Mouse (Mus musculus) liver, embryonic 14.5 days (tissue): ENCODE results near the gene Evx2. TPM values are rescaled to one million over a fixed set of nuclear protein-coding genes. Genes with fewer than 3 reads are reported as not detected.

Experiments
- ATAC-seq: fragments of 200-750 bp; cut with Nextera tagmentation; 2 replicates; pipeline ENCODE4 v1.8.0; 2017; ENCODE audit warnings: moderate number of reproducible peaks, mild to moderate bottlenecking, moderate library complexity; ENCODE audit not compliant: insufficient read depth
- DNase-seq, 3 experiments: peaks; one replicate each; pipeline ENCODE4 v3.0.0-alpha.2; 2012 to 2013; ENCODE audit warnings: low read depth in 3 of 3, low spot score in 3 of 3
- H3K27ac ChIP-seq: fragments of 300-500 bp; sonication (generic); 2 replicates; pipeline ENCODE4 v1.5.1; 2014; ENCODE audit warnings: moderate library complexity, mild to moderate bottlenecking, control low read depth, inconsistent platforms
- H3K27me3 ChIP-seq: fragments of 300-500 bp; sonication (generic); 2 replicates; pipeline ENCODE4 v1.6.1; 2014; ENCODE audit warnings: mild to moderate bottlenecking, low read length, moderate library complexity; ENCODE audit not compliant: control insufficient read depth, insufficient read depth
- H3K36me3 ChIP-seq: fragments of 300-500 bp; sonication (generic); replicated peaks from 2 replicates; pipeline ENCODE4 v1.6.1; 2014; ENCODE audit warnings: low read depth; ENCODE audit not compliant: control insufficient read depth, insufficient read depth
- H3K4me1 ChIP-seq, 2 experiments: fragments of 200-500 bp in 1 of 2; fragments of 300-500 bp in 1 of 2; sonication (generic) in 1 of 2; replicated peaks; 2 replicates each; pipeline ENCODE4 v1.6.1; 2012 to 2014; ENCODE audit warnings: antibody characterized with exemption in 1 of 2, inconsistent platforms in 1 of 2, low read length in 1 of 2; ENCODE audit not compliant: control insufficient read depth in 2 of 2, insufficient read depth in 2 of 2
- H3K4me2 ChIP-seq: fragments of 300-500 bp; sonication (generic); 2 replicates; pipeline ENCODE4 v1.6.1; 2014; ENCODE audit warnings: low read depth, mild to moderate bottlenecking, control low read depth, moderate library complexity
- H3K4me3 ChIP-seq, 2 experiments: fragments of 200-500 bp in 1 of 2; fragments of 300-500 bp in 1 of 2; sonication (generic) in 1 of 2; 2 replicates each; pipeline ENCODE4 v1.5.1; 2012 to 2014; ENCODE audit warnings: low read depth in 2 of 2, low read length in 2 of 2, mild to moderate bottlenecking in 2 of 2, control low read depth in 1 of 2, inconsistent platforms in 1 of 2, moderate library complexity in 1 of 2; ENCODE audit not compliant: insufficient read depth in 1 of 2
- H3K9ac ChIP-seq: fragments of 300-500 bp; sonication (generic); replicated peaks from 2 replicates; pipeline ENCODE4 v1.6.1; 2014; ENCODE audit warnings: mild to moderate bottlenecking, control low read depth, moderate library complexity
- H3K9me3 ChIP-seq: fragments of 300-500 bp; sonication (generic); 2 replicates; pipeline ENCODE4 v1.6.1; 2016; ENCODE audit warnings: low read length, mixed read lengths; ENCODE audit not compliant: control insufficient read depth
- CTCF ChIP-seq: IDR thresholded peaks from 2 replicates; pipeline ENCODE4 v1.5.1; 2016; ENCODE audit warnings: antibody characterized with exemption, low read depth, control low read depth
- EP300 ChIP-seq: IDR thresholded peaks from 2 replicates; pipeline ENCODE4 v1.6.1; 2016; ENCODE audit warnings: antibody characterized with exemption, low read depth
- WGBS: fragments of 180-500 bp; shearing (Covaris S2); extraction: QIAGEN DNeasy Blood & Tissue Kit; methylation state at CpG from one replicate; pipeline ENCODE4 v1.1.7; 2014; ENCODE audit not compliant: insufficient replicate concordance; 5-methylcytosine and 5-hydroxymethylcytosine counted together
- polyA plus RNA-seq, 2 experiments: library from polyadenylated mRNA; depleted of rRNA in 1 of 2; stranded (reverse) in 1 of 2; unstranded in 1 of 2; fragments of >200 nt; fragmentation: Nextera tagmentation in 1 of 2; extraction: Ambion mirVana in 1 of 2; gene quantifications; 2 replicates each; pipeline versions ENCODE4 v1.2.1 to v1.2.3; 2012 to 2014

Gene Evx2
- 0.02 TPM in 1 of 2 replicates, not detected in the other for polyA plus RNA-seq (2012; rRNA removed)
- not detected in 2 replicates for polyA plus RNA-seq (2014; fragmentation: Nextera tagmentation; extraction: Ambion mirVana)

DNA sequence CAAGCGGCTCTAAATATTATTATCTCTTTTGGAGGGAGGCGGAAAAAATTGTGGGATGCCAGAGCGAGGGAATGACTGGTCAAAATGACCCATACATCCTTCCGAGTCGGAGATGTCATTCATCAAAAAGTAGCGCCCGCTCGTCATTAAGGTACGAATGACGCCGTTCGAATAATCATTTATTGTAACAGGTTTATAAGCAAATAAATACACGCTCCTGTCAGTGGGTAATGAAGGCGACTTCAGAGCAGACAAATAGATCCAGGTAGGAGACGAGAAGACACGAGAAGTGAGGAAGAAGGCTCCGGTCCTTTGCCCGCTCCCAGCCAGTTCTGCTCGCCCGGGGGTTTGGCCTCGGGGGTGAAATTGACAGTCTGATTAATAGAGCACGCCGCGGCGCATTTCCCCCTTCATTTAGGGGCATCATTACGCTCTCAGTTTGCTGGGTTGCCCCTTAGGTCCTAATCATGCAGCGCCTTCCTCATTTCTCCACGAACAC lies at the start of gene Evx2:
TSS of gene Evx2 (minus strand) at position 51 of the 499 bp plus-strand sequence.
- 5% methylated on average over 28 of the region's 28 CpGs for WGBS
- H3K36me3 ChIP-seq: no peaks in the 10 kb centered on the region
- no peak for ATAC-seq
- TF ChIP-seq CTCF (no peak), EP300 (no peak)
- DNase-seq: no peak
- H3K4me1 ChIP-seq: no peaks in the 10 kb centered on the region
- H3K9ac ChIP-seq: no peak within 1 kb of the TSS
- H3K4me2 ChIP-seq: no peak within 1 kb of the TSS
- H3K9me3 ChIP-seq: no peaks in the 10 kb centered on the region
- H3K4me3 ChIP-seq: no peak within 1 kb of the TSS
- peaks cover 100% of the 10 kb centered on the region for H3K27me3 ChIP-seq
- no peak within 1 kb of the TSS for H3K27ac ChIP-seq

DNA sequence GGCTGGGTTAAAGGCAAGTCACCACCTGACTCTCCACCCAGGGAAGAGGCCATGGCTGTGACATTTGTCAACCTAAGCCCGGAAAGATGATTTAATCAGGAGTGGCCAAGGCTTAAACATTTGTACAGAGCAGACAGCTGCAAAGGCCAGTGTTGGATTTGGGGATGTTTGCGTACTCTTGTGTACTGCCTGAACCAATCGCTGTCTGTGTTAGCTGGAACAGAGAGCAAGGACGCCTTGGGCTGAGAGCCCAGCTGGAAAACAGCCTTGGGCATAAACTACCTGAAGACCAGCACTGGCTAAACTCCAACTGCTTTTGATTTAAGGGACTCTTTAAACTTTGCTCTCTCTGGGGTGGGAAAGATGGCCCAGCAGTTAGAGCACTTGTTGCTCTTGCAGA lies 49.3 kb upstream of the Evx2 start:
- Histone ChIP-seq H3K9me3 (no peaks in the 10 kb centered on the region), H3K9ac (no peak overlapping the region), H3K4me3 (no peak overlapping the region), H3K27ac (no peak overlapping the region), H3K4me2 (no peak overlapping the region), H3K27me3 (peaks cover 96% of the 10 kb centered on the region), H3K4me1 (no peaks in the 10 kb centered on the region), H3K36me3 (no peaks in the 10 kb centered on the region)
- DNase-seq (no peak), ATAC-seq (no peak)
- WGBS: 38% methylated on average over 4 of the region's 4 CpGs
- TF ChIP-seq EP300: no peak
- TF ChIP-seq CTCF: no peak

DNA sequence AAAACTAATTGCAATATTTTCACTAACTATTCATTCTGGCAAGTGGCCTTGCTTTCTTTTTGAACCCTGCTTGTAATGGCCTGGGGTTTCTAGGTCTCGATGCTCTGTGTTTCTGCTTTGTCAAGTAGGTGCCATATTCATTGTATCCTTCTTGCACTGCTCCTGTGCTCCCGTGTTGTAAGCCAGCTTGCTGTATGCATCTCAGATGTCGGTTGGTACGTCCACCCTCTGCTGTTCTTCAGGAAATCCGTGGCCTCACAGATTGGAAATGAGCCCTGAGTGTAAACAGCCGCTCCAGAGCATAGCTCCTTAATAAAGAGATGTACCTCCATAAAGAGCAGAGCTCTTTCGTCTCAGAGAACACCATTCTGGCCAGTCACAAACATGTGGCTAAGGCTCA lies 48.2 kb upstream of the Evx2 start:
- H3K4me2 ChIP-seq: no peak overlapping the region
- no peak overlapping the region for H3K4me3 ChIP-seq
- no peak overlapping the region for H3K27ac ChIP-seq
- ATAC-seq (no peak), DNase-seq (no peak)
- no peaks in the 10 kb centered on the region for H3K36me3 ChIP-seq
- no peak overlapping the region for H3K9ac ChIP-seq
- H3K27me3 ChIP-seq: peaks cover 96% of the 10 kb centered on the region
- no peak for TF ChIP-seq EP300
- no peak for TF ChIP-seq CTCF
- no peaks in the 10 kb centered on the region for H3K9me3 ChIP-seq
- 22% methylated on average over 7 of the region's 7 CpGs for WGBS
- no peaks in the 10 kb centered on the region for H3K4me1 ChIP-seq

- 4% methylated on average over 13 of the region's 13 CpGs for WGBS
- ATAC-seq (no peak), DNase-seq (no peak)
- H3K9ac ChIP-seq: no peak overlapping the region
- H3K4me1 ChIP-seq: no peaks in the 10 kb centered on the region
- no peak overlapping the region for H3K4me2 ChIP-seq
- no peak overlapping the region for H3K27ac ChIP-seq
- H3K9me3 ChIP-seq: no peaks in the 10 kb centered on the region
- H3K4me3 ChIP-seq: no peak overlapping the region
- peaks cover 95% of the 10 kb centered on the region for H3K27me3 ChIP-seq
- TF ChIP-seq CTCF: no peak
- TF ChIP-seq EP300: no peak
- H3K36me3 ChIP-seq: no peaks in the 10 kb centered on the region
Observed at GRCm38 (mm10) chr2:74706393-74706960, 47.1 kb upstream of the Evx2 start.

DNA sequence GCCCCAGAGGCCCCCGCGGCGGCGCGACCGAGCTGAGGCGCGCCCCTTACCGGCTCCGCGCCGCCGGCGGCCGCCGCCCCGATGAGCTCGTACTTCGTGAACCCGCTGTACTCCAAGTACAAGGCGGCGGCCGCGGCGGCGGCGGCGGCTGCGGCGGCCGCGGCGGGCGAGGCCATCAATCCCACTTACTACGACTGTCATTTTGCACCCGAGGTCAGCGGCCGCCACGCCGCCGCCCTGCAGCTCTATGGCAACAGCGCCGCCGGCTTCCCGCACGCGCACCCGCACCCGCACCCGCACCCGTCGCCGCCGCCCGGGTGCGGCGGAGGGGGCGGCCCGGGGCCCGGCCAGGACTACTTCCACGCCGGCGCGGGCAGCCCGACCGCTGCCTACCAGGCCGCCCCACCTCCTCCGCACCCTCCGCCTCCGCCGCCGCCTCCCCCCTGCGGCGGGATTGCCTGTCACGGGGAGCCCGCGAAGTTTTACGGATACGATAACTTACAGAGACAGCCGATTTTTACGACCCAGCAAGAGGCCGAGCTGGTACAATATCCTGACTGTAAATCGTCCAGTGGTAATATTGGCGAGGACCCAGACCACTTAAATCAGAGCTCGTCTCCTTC lies 46.2 kb upstream of the Evx2 start:
- H3K9ac ChIP-seq: no peak overlapping the region

More for the DNA sequence above, 46.2 kb upstream of the Evx2 start:
- DNase-seq (no peak), ATAC-seq (no peak)
- under 1% methylated on average over 61 of the region's 85 CpGs for WGBS
- Histone ChIP-seq H3K9me3 (no peaks in the 10 kb centered on the region), H3K27ac (no peak overlapping the region), H3K4me3 (peak overlapping the region in 1 of 2 experiments; percentile 11; a peak in 2 of 4 replicates), H3K4me2 (peak overlapping the region; percentile 47), H3K27me3 (peaks cover 96% of the 10 kb centered on the region), H3K4me1 (no peaks in the 10 kb centered on the region), H3K36me3 (no peaks in the 10 kb centered on the region)
- no peak for TF ChIP-seq CTCF
- TF ChIP-seq EP300: no peak
